Mouse (Mus musculus): Measurements from ENCODE around the gene Olfr524.

DNA sequence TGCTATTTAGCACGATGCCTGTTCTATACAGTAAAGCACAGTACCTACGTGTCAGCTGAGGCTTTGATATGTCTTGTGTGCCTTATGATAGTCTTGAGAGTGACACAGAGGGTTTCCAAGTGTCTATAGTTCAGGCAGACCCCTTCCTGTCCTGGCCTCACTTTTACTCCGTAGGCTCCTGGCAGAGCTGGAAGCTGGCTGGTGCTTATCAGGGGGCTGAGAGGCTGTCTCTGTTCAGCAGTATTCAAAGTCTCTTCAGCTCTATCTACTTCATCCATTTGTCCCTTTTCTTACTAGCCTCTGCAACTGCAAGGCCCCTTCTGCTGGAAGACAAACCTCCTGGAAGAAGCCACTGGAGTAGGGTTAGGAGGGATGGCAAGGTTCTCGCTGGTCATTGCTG lies 4.7 kb downstream of the Olfr524 start:
- no peak for TF ChIP-seq CTCF (conservative IDR thresholded peaks at IDR 0.05; ENCODE audit: insufficient read depth, insufficient read length, low read depth, low read length)
- no peak for TF ChIP-seq POLR2A (IDR thresholded peaks at IDR 0.05; ENCODE audit: low read depth, low read length)

All from kidney, adult 2 months (tissue).